Mouse (Mus musculus) lung, postnatal 4 days (tissue): Measurements from ENCODE around the gene Gpr75.

Experiments
- DNase-seq, 2 experiments: peaks; one replicate each; pipeline ENCODE4 v3.0.0; 2021

Gpr75 gene

DNA sequence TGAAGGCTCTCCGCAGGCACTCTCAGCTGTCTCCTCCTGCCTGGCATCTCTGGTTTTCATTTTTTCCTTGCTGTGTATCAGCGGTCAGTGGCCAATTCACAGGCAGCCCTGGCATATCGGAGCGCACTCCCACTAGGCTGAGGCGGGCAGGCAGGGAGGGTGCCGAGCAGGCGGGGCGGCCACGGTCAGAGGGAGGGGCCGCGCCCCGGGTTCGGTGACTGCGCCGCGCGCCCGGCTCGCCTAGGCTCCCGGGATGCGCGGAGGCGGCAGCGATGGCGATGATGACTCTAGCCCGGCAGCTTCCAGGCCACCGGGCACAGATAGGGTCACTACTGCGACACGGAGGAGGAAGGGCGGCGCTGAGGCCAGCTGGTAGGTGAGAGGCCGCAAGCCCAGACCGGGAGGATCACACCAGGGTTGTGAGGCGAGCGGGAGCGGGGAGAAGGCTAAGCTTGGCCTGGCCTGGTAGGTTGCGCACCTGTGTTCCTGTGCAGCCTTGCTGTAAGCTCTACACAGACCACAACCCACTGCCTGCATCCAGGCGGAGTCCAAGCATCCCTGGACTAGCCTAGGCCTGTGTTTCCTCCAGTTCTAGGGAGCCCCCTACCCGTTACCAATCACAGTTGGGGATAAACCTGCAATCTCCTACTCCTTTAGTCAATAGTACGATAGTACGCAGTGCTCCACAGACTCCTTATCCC, at the start of gene Gpr75, which contains the start of gene Asb3:
Gene Gpr75, plus strand, starts transcription at position 188 of the 701 bp plus-strand sequence.
Gene Asb3, plus strand, starts transcription at position 246 of the 701 bp plus-strand sequence.
- peak; percentile 48 to 55 for DNase-seq

DNA sequence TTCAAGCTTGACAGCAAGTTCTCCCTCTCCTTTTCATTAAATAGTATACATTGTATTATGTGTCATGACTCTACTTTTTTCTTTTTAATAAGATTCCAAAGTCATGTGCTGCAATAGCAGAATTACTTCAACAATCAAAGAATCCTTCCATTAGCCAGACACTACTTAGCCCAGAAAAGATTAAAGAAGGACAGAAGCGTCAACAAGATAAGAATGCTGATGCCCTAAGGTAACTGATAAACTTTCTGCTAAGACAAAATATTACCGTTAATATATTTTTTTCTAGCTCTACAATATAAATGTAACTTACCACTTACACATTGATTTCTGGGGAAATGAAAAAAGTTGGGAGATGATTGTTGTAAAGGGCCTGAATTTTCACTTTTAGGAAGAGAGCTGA, 46.4 kb upstream of the Gpr75 start:
- no peak for DNase-seq

DNA sequence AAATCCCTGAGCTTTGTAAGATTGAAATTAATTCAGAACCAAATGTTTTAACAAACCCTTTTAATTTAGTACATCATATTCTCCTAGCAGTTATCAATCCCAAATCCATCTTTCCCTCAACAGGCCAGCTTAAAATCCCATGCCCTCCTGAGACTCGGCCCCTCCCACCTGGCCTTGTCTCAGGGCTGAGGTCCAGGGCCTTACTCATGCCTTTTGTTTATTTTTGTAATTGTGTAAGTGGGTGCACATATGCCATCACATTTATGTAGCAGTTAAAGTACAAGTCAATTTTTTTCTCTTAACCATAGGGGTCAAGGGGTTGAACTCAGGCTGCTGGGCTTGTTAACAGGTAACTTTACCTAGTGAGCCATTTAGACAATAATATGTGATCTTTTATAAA, 40.8 kb upstream of the Gpr75 start:
- no peak for DNase-seq

DNA sequence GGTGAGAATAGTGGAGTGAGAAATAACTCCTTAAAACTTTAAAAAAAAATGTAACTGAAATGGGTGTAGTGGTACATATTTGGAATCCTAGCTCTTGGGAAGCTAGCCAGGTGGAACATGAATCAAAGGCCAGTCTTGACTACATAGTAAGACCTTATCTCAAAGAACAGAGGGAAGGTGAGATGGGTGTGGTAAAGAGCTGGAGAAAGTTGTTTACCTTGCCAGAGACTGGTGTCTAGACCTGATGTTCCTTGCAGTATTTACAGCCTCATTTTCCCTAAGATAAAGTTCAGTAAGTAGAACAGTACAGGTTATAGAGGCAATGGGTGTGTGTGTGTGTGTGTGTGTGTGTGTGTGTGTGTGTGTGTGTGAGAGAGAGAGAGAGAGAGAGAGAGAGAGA, 12.7 kb upstream of the Gpr75 start:
- DNase-seq = no peak

DNA sequence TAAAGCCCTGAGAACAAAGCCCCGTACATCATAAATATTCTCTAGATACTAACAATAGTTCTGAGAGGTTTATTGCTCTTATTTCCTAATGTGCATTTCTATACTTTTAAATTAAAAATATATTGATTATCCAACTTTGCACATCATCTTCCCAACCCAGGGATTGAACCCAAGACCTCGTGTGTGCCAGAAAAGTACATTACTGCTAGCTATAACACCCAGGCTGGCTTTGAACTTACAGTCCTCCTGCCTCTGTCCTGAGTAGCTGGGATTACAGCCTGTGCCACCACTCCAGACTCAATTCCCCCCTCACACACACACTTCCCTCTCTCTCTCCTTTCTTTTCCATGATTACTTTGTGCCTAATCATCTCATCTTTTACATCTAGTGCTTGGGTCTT, 3.0 kb downstream of the Gpr75 start:
- no peak for DNase-seq

DNA sequence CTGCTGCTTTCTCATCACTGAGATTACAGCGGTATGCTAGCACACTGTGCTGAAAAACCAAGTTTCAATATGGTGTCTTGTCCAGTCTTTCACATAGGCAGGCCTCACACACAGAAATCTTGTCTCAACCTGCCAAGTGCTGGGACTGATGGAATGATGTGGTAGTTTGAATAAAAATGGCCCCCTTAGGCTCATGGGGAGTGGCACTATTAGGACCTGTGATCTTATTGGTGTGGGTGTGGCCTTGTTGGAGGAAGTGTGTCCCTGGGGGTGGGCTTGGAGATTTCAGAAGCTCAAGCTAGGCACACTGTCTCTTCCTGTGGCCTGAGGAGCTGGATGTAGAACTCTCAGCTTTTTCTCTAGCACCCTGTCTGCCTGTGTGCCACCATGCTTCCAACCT, 11.0 kb downstream of the Gpr75 start:
- no peak for DNase-seq

DNA sequence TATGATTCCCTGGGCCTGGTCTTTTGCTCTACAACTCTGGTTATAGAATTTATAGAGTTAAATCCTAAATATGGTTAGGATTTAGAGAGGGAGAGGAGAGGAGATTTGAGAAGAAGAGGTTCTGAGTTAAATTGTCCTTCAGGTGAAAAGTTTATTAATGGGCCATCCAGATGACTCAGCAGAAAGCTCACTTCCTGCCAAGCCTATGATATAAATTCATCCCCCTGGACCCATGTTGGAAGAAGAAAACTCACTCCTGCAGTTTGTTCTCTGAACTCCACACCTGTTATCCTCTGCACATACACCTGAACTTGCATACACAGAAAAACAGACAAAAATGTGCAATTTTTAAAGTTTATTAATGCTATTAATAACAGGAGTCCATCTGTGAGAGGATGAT, 14.2 kb downstream of the Gpr75 start:
- DNase-seq = no peak

DNA sequence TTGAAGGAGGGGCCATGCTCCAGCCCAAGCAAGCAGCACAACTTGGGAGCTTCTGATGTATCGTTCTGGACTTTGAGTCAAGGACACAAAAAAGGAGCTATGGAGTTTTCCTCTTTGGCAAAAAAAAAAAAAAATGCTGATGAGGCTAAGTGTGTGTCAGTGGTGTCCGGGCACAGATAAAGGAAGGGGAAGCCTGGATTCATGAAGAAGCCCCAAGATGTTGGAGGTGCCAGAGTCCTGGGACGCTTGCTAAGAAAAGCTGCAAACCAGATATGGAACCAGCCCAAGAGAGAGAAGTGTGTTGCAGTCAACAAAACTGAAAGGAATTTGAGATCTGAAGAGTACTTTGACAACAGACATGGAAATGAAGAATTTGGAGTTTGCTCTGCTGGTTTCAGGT, 27.2 kb downstream of the Gpr75 start:
- DNase-seq = no peak

DNA sequence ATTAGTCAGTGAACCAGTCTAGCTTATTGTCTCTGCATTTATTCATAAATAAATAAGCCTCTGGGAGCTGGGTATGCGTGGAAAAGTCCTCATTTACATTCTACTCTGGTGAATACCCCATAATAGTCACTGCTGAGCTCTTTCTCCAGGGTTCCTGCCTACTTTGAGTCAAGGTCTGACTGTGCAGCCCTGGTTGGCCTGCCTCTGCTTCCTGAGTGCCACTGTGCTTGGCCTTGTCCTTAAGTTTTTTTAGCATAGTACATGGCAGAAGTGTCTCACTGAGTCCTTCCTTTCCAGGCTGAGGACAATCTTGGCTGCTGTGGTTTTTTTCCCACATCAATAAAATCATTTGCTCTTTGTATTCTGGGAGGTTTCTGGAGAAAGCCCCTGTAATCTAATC, 35.5 kb downstream of the Gpr75 start:
- no peak for DNase-seq

DNA sequence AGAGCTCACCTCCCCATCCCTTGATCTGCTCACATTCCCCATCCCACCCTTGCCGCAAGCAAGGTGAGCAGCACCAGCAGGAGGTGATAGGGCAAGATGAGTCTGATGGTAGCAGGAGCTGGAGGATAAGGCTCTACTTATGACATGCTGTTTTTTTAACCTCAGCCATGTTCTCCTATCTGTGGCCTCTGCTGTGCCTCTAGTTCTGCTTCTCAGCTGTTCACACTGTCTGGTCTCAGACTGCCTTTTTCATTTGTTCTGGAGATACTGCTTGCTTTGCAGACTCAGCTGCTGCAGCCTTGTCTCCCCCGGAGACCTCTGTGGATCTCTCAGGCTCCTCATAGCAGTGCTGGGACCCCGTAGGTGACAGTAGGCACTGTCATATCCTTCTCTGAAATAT, 38.1 kb downstream of the Gpr75 start:
- DNase-seq = no peak

DNA sequence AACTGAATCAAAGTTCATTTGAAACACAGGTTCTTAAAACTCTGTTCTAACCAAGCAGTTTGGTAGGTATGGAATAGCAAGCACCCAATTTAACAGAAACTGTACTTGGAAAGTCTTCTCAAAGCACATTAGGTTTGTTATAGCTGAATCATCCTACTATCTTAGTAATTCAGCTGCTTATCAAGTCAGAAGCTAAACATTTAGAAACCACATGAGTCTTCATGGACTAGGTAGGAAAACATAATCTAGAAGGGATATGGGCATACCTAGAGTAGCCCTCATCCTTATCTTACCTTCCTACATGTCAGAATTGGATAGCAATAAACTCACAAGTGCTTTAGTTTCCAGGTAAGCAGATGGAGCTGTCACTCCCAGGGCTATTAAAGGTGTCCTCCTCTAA, 42.9 kb downstream of the Gpr75 start:
- no peak for DNase-seq

DNA sequence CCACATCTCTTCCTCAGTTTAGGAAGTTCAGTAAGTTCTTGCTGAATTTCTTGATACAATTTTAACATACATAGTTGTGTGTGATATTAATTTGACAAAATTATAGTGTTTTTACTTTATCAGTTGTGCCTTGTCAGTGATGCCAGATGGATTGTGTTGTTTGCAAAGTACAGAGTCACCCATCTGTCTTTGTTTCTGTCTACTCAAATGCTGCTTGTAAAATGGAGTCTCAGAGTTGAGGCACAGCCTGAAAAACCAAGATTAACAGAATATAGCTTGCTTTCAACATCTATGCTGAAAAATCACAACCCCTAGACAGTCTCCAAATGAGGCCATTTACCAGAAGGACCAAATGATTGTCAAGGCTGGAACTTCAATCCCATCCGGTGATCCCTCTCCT, 43.3 kb downstream of the Gpr75 start:
- no peak for DNase-seq
